Mouse (Mus musculus): ENCODE results near the gene Rnaset2b. TPM values are rescaled to one million over a fixed set of nuclear protein-coding genes. Genes with fewer than 3 reads are reported as not detected.
"Not testable (repeated sequence)": the region's sequence is repeated elsewhere in the genome, so short reads cannot be mapped to it uniquely, and the experiment has no call there.

Gene Rnaset2b
- total and polyA plus RNA-seq, 3 experiments: 163 to 196 (median 166) TPM

DNA sequence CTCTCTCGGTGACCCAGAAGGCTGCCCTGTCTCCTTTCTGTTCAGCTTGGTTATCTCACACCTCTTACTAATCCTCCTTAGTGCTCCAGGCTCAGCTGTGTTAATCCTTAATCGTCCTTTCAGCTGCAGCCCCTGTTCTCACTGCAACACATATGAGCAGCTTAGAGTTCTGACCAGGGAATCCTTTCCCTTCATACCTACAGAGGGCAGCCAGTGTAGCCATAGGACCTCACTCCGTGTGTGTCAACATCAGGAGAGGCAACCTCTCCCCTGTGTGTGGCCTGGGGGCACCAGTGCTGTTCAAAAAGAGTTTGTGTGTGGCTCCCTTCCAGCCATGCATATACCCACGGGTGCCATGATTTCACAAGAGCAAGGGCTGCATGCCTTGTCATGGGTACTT is 35.2 kb downstream of the Rnaset2b start:
- H3K27ac ChIP-seq; DNase-seq; intact Hi-C loops (cut with DNase I); H3K36me3 ChIP-seq (ENCODE audit: control insufficient read depth, insufficient read depth, low read length); H3K79me2 ChIP-seq (replicated peaks; ENCODE audit: control insufficient read depth, insufficient read depth, low read length); H3K9ac ChIP-seq (ENCODE audit: low read depth, low read length); H3K27me3 ChIP-seq (ENCODE audit: control insufficient read depth, insufficient read depth, low read length); H3K4me3 ChIP-seq; H3K4me1 ChIP-seq (ENCODE audit: control insufficient read depth, insufficient read depth, low read length): not testable (repeated sequence)
- WGBS: 60% methylated on average over 4 of the region's 4 CpGs

DNA sequence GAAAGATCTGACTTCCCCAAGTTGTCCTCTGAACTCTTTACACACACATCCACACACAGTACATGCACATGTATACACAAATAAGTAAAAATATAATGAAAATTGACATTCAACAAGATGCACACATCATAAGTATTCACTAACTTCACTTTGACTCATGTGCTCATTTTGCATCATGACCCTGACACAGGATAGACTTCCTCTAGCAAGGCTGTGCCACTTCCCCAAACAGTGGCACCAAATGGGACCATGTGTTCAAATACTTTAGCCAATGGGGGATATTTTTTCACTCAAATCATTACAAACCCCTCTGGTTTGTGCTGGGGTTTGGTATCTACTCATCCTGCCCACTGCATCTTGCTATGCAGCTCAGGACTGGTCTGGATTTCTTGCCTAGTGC is 38.5 kb downstream of the Rnaset2b start:
- H3K9ac ChIP-seq (ENCODE audit: low read depth, low read length); H3K4me1 ChIP-seq (ENCODE audit: control insufficient read depth, insufficient read depth, low read length); H3K27ac ChIP-seq; H3K4me3 ChIP-seq; intact Hi-C loops (cut with DNase I); DNase-seq; H3K27me3 ChIP-seq (ENCODE audit: control insufficient read depth, insufficient read depth, low read length); H3K79me2 ChIP-seq (replicated peaks; ENCODE audit: control insufficient read depth, insufficient read depth, low read length); H3K36me3 ChIP-seq (ENCODE audit: control insufficient read depth, insufficient read depth, low read length): not testable (repeated sequence)

DNA sequence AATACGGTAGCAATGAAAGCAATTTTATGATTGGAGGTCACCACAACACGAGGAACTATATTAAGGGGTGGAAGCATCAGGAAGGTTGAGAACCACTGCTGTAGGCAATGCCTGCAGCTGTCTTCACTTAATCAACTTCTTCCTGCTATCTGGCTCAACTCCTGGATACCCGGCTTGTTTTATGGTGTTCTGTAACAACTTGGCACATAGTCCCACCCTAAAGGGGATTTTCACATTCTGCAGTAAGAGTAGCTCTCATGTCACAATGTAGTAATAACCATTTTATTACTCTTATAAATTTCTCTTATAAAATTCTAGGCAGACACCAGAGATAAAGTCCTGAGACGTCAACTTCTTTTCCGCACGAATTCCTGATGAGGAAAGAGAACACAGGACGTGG is 39.0 kb downstream of the Rnaset2b start:
- WGBS: no CpG with 5 or more reads among the region's 7 CpGs
- H3K27me3 ChIP-seq (ENCODE audit: control insufficient read depth, insufficient read depth, low read length); H3K36me3 ChIP-seq (ENCODE audit: control insufficient read depth, insufficient read depth, low read length); H3K27ac ChIP-seq; H3K4me1 ChIP-seq (ENCODE audit: control insufficient read depth, insufficient read depth, low read length); DNase-seq; H3K4me3 ChIP-seq; intact Hi-C loops (cut with DNase I); H3K9ac ChIP-seq (ENCODE audit: low read depth, low read length); H3K79me2 ChIP-seq (replicated peaks; ENCODE audit: control insufficient read depth, insufficient read depth, low read length): not testable (repeated sequence)

- WGBS: 50% methylated on average over 6 of the region's 9 CpGs
- H3K36me3 ChIP-seq (ENCODE audit: control insufficient read depth, insufficient read depth, low read length); DNase-seq; H3K4me3 ChIP-seq; H3K27ac ChIP-seq; intact Hi-C loops (cut with DNase I); H3K27me3 ChIP-seq (ENCODE audit: control insufficient read depth, insufficient read depth, low read length); H3K79me2 ChIP-seq (replicated peaks; ENCODE audit: control insufficient read depth, insufficient read depth, low read length); H3K4me1 ChIP-seq (ENCODE audit: control insufficient read depth, insufficient read depth, low read length); H3K9ac ChIP-seq (ENCODE audit: low read depth, low read length): not testable (repeated sequence)
Measured at GRCm38 (mm10) chr17:7009901-7010300, 39.5 kb downstream of the Rnaset2b start.

DNA sequence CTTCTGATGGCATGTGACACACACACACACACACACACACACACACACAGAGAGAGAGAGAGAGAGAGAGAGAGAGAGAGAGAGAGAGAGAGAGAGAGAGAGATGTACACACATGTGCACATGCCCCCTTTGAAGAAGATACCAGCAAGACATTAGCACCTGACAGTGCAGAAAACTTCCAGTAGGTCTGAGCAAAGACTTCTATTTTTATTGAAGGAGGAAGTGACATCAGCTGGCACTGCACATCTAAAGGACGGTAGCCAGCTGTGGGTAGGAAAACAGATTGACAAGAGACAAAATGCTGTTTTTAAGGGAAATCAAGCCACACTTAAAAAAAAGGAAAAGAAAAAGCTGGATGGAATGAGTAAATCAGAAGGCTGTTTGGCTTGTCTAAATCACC is 43.8 kb downstream of the Rnaset2b start:
- intact Hi-C loops (cut with DNase I); H3K9ac ChIP-seq (ENCODE audit: low read depth, low read length); H3K79me2 ChIP-seq (replicated peaks; ENCODE audit: control insufficient read depth, insufficient read depth, low read length); H3K4me1 ChIP-seq (ENCODE audit: control insufficient read depth, insufficient read depth, low read length); H3K36me3 ChIP-seq (ENCODE audit: control insufficient read depth, insufficient read depth, low read length); H3K27me3 ChIP-seq (ENCODE audit: control insufficient read depth, insufficient read depth, low read length); H3K27ac ChIP-seq; H3K4me3 ChIP-seq; DNase-seq: not testable (repeated sequence)
- no CpG with 5 or more reads among the region's 1 CpGs for WGBS

- DNase-seq; H3K4me1 ChIP-seq (ENCODE audit: control insufficient read depth, insufficient read depth, low read length): not testable (repeated sequence)
- 58% methylated on average over 5 of the region's 14 CpGs for WGBS
Measured at GRCm38 (mm10) chr17:7025257-7025656, 54.8 kb downstream of the Rnaset2b start, which contains the start of gene Gm1604a. Gene Gm1604a (plus strand): TSS chr17:7025568.

GRCm38 (mm10) chr17:7025764-7026346 is 55.4 kb downstream of the Rnaset2b start:
- intact Hi-C loops (cut with DNase I); H3K4me1 ChIP-seq (ENCODE audit: control insufficient read depth, insufficient read depth, low read length); DNase-seq; H3K27me3 ChIP-seq (ENCODE audit: control insufficient read depth, insufficient read depth, low read length); H3K4me3 ChIP-seq; H3K27ac ChIP-seq; H3K36me3 ChIP-seq (ENCODE audit: control insufficient read depth, insufficient read depth, low read length); H3K9ac ChIP-seq (ENCODE audit: low read depth, low read length); H3K79me2 ChIP-seq (replicated peaks; ENCODE audit: control insufficient read depth, insufficient read depth, low read length): not testable (repeated sequence)
- 34% methylated on average over 3 of the region's 14 CpGs for WGBS

More at GRCm38 (mm10) chr17:7025257-7025656, 54.8 kb downstream of the Rnaset2b start, which contains the start of gene Gm1604a:
- H3K79me2 ChIP-seq (replicated peaks; ENCODE audit: control insufficient read depth, insufficient read depth, low read length); H3K4me3 ChIP-seq; H3K36me3 ChIP-seq (ENCODE audit: control insufficient read depth, insufficient read depth, low read length); H3K27me3 ChIP-seq (ENCODE audit: control insufficient read depth, insufficient read depth, low read length); intact Hi-C loops (cut with DNase I); H3K27ac ChIP-seq; H3K9ac ChIP-seq (ENCODE audit: low read depth, low read length): not testable (repeated sequence)

DNA sequence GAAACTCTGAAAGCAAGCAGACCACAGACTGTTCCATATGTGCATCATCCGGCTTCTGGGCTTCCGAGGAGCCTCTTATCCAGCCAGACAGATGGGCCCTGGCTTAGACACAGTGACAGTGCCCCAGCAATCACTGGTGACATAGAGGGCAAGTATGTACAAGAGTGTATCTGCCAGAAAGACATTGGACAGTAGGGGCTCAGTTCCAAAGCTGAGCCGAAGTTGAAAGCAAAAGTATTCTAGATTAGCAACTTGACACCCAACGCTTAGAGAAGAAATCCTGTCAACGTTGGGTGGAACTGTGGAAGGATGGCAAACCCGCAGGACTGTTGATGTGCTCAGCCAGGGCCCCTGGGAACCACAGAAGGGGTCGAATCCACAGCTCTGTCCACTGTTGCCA is 59.8 kb downstream of the Rnaset2b start:
- H3K9ac ChIP-seq (ENCODE audit: low read depth, low read length); H3K27me3 ChIP-seq (ENCODE audit: control insufficient read depth, insufficient read depth, low read length); H3K4me1 ChIP-seq (ENCODE audit: control insufficient read depth, insufficient read depth, low read length); H3K4me3 ChIP-seq; H3K79me2 ChIP-seq (replicated peaks; ENCODE audit: control insufficient read depth, insufficient read depth, low read length); H3K36me3 ChIP-seq (ENCODE audit: control insufficient read depth, insufficient read depth, low read length); H3K27ac ChIP-seq; DNase-seq; intact Hi-C loops (cut with DNase I): not testable (repeated sequence)
- 36% methylated on average over 5 of the region's 7 CpGs for WGBS

- H3K4me3 ChIP-seq; H3K9ac ChIP-seq (ENCODE audit: low read depth, low read length); DNase-seq; H3K79me2 ChIP-seq (replicated peaks; ENCODE audit: control insufficient read depth, insufficient read depth, low read length); H3K27ac ChIP-seq; H3K4me1 ChIP-seq (ENCODE audit: control insufficient read depth, insufficient read depth, low read length); intact Hi-C loops (cut with DNase I); H3K36me3 ChIP-seq (ENCODE audit: control insufficient read depth, insufficient read depth, low read length); H3K27me3 ChIP-seq (ENCODE audit: control insufficient read depth, insufficient read depth, low read length): not testable (repeated sequence)
- WGBS: 34% methylated on average over 3 of the region's 6 CpGs
Measured at GRCm38 (mm10) chr17:7030622-7031174, 60.3 kb downstream of the Rnaset2b start.

Data from heart, adult 2 months (tissue).